Mouse (Mus musculus): Measurements from ENCODE around the gene Mns1. TPM values are rescaled to one million over a fixed set of nuclear protein-coding genes. Genes with fewer than 3 reads are reported as not detected.

Gene Mns1
- polyA plus RNA-seq, 1 experiment from 2014 or later, result 25.0 TPM

DNA sequence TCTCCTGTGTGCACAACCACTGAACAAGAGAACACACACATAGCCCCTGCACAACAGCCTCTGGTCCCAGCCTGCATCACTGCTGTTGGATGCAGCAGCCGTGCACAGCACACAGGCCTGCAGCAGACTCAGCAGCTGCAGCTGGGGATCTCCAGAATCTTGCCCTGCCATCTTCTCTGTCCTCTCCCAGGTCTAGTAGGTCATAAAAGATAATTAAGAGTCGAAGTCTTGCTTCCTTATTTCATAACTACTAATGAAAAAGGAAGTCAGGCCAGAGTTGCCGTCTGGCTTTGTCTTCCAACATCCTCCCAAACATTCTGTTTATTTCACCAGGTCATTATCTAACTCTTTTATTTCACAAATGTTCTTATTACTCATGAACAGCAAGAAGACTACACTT is 23.0 kb downstream of the Mns1 start:
- Histone ChIP-seq H3K27ac (no peak overlapping the region), H3K4me1 (no peaks in the 10 kb centered on the region), H3K4me2 (replicated peaks) (no peak overlapping the region), H3K4me3 (no peak overlapping the region), H3K27me3 (no peaks in the 10 kb centered on the region), H3K9me3 (no peaks in the 10 kb centered on the region), H3K36me3 (peaks cover 36% of the 10 kb centered on the region), H3K9ac (no peak overlapping the region)
- ATAC-seq (ENCODE audit: low FRiP score, low read depth), result no peak
- 69% methylated on average over 3 of the region's 3 CpGs for WGBS

DNA sequence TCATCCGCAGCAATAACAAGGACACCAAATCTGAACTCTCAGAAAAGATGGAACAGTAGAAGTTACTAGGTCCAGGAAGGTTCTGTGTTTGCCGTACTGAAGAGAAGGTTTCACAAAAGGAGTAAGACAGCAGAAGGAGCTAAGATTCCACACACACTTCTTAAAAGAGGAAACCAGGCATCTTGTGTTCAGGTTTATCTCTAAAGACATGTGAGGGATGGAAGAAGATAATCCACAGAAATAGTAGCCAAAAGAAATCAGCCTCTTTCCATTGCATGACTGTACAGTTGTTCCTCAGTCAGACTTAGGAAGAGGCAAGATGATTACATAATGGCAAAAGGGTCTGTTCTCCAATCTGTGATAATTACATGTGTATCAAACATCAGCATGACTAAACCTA is 24.6 kb downstream of the Mns1 start:
- H3K4me1 ChIP-seq, result no peaks in the 10 kb centered on the region
- WGBS, result 94% methylated on average over 2 of the region's 2 CpGs
- H3K9me3 ChIP-seq, result no peaks in the 10 kb centered on the region
- ATAC-seq (ENCODE audit: low FRiP score, low read depth), result no peak
- H3K4me2 ChIP-seq (replicated peaks), result no peak overlapping the region
- no peaks in the 10 kb centered on the region for H3K27me3 ChIP-seq
- H3K27ac ChIP-seq, result no peak overlapping the region
- H3K4me3 ChIP-seq, result no peak overlapping the region
- peaks cover 27% of the 10 kb centered on the region for H3K36me3 ChIP-seq
- no peak overlapping the region for H3K9ac ChIP-seq

GRCm38 (mm10) chr9:72464806-72465205 is 27.0 kb downstream of the Mns1 start:
- Histone ChIP-seq H3K4me2 (replicated peaks) (no peak overlapping the region), H3K27me3 (no peaks in the 10 kb centered on the region), H3K4me1 (no peaks in the 10 kb centered on the region), H3K36me3 (peaks cover 26% of the 10 kb centered on the region), H3K9me3 (no peaks in the 10 kb centered on the region), H3K4me3 (no peak overlapping the region), H3K9ac (no peak overlapping the region), H3K27ac (no peak overlapping the region)
- WGBS, result 87% methylated on average over 1 of the region's 1 CpGs
- no peak for ATAC-seq (ENCODE audit: low FRiP score, low read depth)

DNA sequence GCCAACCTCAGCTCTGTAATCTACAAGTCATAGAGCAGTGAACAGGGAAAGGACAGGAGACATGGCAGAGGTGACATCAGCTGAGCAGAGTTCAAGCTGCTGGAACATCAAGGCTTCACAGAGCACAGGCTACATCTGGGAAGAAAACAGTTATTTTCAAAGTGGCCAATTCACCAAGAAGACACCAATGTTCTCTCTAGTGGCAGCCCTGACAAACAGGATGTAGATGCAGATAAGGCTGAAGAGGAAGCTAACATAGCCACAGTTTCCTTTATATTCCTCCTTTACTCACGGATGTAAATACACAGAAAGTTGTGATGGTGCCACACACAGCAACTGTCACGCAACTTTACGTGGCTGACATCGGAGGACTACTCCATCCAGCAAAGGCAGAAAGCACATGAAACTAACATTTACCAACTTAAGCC is 28.0 kb downstream of the Mns1 start:
- ATAC-seq (ENCODE audit: low FRiP score, low read depth), result no peak
- H3K9ac ChIP-seq, result no peak overlapping the region
- no peak overlapping the region for H3K27ac ChIP-seq
- no peak overlapping the region for H3K4me2 ChIP-seq (replicated peaks)
- no peaks in the 10 kb centered on the region for H3K27me3 ChIP-seq
- H3K4me1 ChIP-seq, result no peaks in the 10 kb centered on the region
- H3K4me3 ChIP-seq, result no peak overlapping the region
- H3K36me3 ChIP-seq, result peaks cover 17% of the 10 kb centered on the region
- no peaks in the 10 kb centered on the region for H3K9me3 ChIP-seq
- 88% methylated on average over 4 of the region's 4 CpGs for WGBS

DNA sequence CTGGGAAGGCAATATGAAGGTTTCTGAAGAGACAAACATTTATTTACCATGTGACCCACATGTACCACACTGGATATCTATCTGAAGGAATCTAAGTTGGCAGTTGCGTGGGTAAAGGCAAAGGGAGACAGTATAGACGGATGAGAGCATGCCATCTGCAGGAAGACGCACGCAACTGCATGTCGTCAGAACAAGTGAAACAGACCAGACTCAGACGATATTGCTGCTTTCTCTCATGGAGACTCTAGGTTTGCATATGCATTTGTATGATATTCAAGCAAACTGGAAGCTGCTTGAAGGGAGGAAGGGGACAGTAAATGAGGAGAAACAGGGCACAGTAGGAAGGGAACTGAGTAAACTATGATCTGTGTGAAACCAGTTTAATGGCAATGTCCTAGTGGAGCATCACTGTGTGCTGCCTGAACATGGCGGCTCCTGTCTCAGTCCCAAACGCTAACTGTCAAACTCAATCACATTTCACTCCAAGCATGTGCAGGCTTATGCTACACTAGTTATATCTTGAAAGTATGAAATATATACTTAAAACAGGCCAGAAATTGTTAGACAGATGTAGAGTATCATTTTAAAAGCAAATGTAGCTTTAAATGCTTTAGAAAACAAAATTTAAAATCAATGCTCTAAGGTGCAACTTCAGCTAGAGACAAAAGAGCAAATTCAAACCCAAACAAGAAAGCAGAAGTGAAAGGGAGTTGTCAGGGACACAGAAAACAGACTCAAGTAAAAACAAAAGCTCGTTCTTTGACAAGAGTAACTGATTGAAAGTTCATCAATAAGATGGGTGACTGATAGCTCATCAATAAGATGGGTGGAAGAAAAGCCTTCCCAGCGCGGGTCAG is 30.0 kb downstream of the Mns1 start:
- H3K36me3 ChIP-seq, result peaks cover 24% of the 10 kb centered on the region
- H3K27ac ChIP-seq, result no peak overlapping the region
- no peak for ATAC-seq (ENCODE audit: low FRiP score, low read depth)
- H3K4me2 ChIP-seq (replicated peaks), result no peak overlapping the region
- no peaks in the 10 kb centered on the region for H3K4me1 ChIP-seq
- WGBS, result 69% methylated on average over 11 of the region's 11 CpGs
- no peak overlapping the region for H3K9ac ChIP-seq
- H3K9me3 ChIP-seq, result no peaks in the 10 kb centered on the region
- no peak overlapping the region for H3K4me3 ChIP-seq
- H3K27me3 ChIP-seq, result no peaks in the 10 kb centered on the region

- no peak for ATAC-seq (ENCODE audit: low FRiP score, low read depth)
- no peak overlapping the region for H3K9ac ChIP-seq
- 92% methylated on average over 10 of the region's 10 CpGs for WGBS
These were observed 30.8 kb downstream of the Mns1 start for GRCm38 (mm10) chr9:72468616-72469015.

DNA sequence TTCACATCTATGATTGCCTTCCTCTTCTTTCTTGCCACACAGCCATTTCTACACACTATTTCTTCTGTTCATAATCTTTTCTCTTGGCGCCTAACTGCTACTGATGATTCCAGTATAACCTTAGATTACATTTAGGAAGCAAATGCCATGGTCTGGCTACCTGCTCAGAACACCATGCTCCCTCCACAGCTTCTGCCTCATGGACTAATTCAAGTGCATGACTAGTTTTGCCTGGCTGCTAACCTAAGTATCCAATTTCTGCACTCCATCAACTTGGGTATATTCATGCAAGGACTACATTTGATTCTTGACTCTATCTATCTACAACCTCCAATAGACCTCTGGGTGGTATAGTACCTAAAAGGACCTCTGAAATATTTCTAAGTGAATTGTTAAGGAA is 32.0 kb downstream of the Mns1 start:
- no peak overlapping the region for H3K4me2 ChIP-seq (replicated peaks)
- H3K4me1 ChIP-seq, result peaks cover 6% of the 10 kb centered on the region
- no peak for ATAC-seq (ENCODE audit: low FRiP score, low read depth)
- 91% methylated on average over 1 of the region's 1 CpGs for WGBS
- H3K4me3 ChIP-seq, result no peak overlapping the region
- H3K36me3 ChIP-seq, result peaks cover 29% of the 10 kb centered on the region
- no peaks in the 10 kb centered on the region for H3K9me3 ChIP-seq
- H3K27me3 ChIP-seq, result no peaks in the 10 kb centered on the region
- no peak overlapping the region for H3K9ac ChIP-seq
- no peak overlapping the region for H3K27ac ChIP-seq

More at GRCm38 (mm10) chr9:72468616-72469015, 30.8 kb downstream of the Mns1 start:
- no peak overlapping the region for H3K4me3 ChIP-seq
- no peaks in the 10 kb centered on the region for H3K27me3 ChIP-seq
- no peaks in the 10 kb centered on the region for H3K9me3 ChIP-seq
- no peaks in the 10 kb centered on the region for H3K4me1 ChIP-seq
- H3K27ac ChIP-seq, result no peak overlapping the region
- peaks cover 27% of the 10 kb centered on the region for H3K36me3 ChIP-seq
- H3K4me2 ChIP-seq (replicated peaks), result no peak overlapping the region

GRCm38 (mm10) chr9:72475511-72475910 is 37.7 kb downstream of the Mns1 start:
- Histone ChIP-seq H3K9me3 (no peaks in the 10 kb centered on the region), H3K4me3 (no peak overlapping the region), H3K27ac (no peak overlapping the region), H3K36me3 (peaks cover 43% of the 10 kb centered on the region), H3K4me1 (peaks cover 7% of the 10 kb centered on the region), H3K4me2 (replicated peaks) (no peak overlapping the region), H3K27me3 (no peaks in the 10 kb centered on the region), H3K9ac (no peak overlapping the region)
- ATAC-seq (ENCODE audit: low FRiP score, low read depth), result no peak
- 47% methylated on average over 9 of the region's 9 CpGs for WGBS

DNA sequence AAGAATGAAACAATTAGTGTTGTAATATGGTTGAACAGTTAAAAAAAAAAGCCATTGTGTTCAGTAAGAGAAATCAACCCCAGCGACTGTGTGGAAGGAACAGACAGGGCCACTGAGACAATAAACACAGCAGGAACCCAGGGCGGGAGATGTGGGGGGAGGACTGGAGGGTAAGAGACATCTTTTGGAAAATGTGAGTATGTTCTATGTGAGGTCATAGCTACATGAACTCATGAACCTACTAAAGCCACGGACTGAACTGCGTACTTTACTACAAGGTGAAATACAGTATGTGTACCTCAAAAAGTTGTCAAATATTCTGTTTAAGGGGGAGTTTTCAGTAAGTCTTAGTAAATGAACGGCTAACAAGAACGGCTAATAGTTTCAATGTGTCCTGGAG is 39.5 kb downstream of the Mns1 start:
- Histone ChIP-seq H3K4me2 (replicated peaks) (no peak overlapping the region), H3K36me3 (peaks cover 49% of the 10 kb centered on the region), H3K4me3 (no peak overlapping the region), H3K27me3 (no peaks in the 10 kb centered on the region), H3K27ac (no peak overlapping the region), H3K9me3 (no peaks in the 10 kb centered on the region), H3K9ac (no peak overlapping the region), H3K4me1 (peaks cover 7% of the 10 kb centered on the region)
- no peak for ATAC-seq (ENCODE audit: low FRiP score, low read depth)
- 41% methylated on average over 6 of the region's 6 CpGs for WGBS

DNA sequence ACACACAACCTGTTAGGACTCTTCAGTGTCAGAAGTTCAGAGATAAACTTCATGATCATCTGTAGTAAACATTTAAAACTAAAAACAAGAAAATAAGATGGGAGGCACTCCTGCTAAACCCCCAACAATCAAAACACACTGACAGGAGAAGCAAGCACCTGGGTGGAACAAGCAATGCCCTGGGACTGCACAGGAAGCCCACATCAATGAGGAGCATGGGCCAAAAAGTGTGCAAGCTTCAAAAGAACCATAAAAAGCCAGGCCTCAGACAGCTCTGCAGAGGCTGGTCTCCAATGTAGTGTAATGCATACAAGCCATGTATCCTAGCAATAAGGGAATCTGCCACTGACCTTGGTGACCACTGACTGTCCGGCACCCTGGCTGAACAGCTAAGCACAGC is 41.5 kb downstream of the Mns1 start:
- Histone ChIP-seq H3K4me3 (no peak overlapping the region), H3K4me2 (replicated peaks) (no peak overlapping the region), H3K9me3 (no peaks in the 10 kb centered on the region), H3K36me3 (peaks cover 42% of the 10 kb centered on the region), H3K27me3 (no peaks in the 10 kb centered on the region), H3K27ac (no peak overlapping the region), H3K9ac (no peak overlapping the region), H3K4me1 (peaks cover 7% of the 10 kb centered on the region)
- no peak for ATAC-seq (ENCODE audit: low FRiP score, low read depth)
- 82% methylated on average over 1 of the region's 1 CpGs for WGBS

GRCm38 (mm10) chr9:72488523-72488922 is 50.7 kb downstream of the Mns1 start:
- Histone ChIP-seq H3K27me3 (no peaks in the 10 kb centered on the region), H3K27ac (no peak overlapping the region), H3K36me3 (peaks cover 24% of the 10 kb centered on the region), H3K9ac (no peak overlapping the region), H3K9me3 (no peaks in the 10 kb centered on the region), H3K4me1 (peaks cover 5% of the 10 kb centered on the region; the same call in 1 of the 2 replicates), H3K4me2 (replicated peaks) (no peak overlapping the region), H3K4me3 (no peak overlapping the region)
- no peak for ATAC-seq (ENCODE audit: low FRiP score, low read depth)

DNA sequence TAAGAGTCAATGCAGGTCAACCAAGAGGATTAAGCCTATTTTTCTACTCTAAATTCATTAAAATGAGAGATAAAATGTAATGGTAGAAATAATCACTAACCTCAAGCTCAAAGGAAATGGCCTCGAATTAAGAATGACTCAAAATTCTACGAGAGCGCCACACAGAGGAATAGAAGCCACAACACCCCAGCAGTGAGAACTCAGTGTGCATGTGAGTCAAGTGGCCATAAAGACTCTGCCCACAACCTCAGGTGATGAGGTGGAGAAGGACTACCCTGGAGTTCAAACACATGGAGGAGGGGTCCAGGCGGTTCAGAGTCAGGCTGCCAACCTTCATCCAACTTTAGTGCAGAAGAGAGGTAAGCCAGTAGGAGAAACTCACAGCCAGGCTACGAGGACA is 51.3 kb downstream of the Mns1 start:
- WGBS, result 87% methylated on average over 5 of the region's 5 CpGs
- no peak for ATAC-seq (ENCODE audit: low FRiP score, low read depth)

More for the DNA sequence above, 51.3 kb downstream of the Mns1 start:
- H3K27ac ChIP-seq, result no peak overlapping the region
- no peak overlapping the region for H3K4me2 ChIP-seq (replicated peaks)
- no peak overlapping the region for H3K9ac ChIP-seq
- H3K27me3 ChIP-seq, result no peaks in the 10 kb centered on the region
- H3K4me1 ChIP-seq, result peaks cover 5% of the 10 kb centered on the region; the same call in 1 of the 2 replicates
- H3K9me3 ChIP-seq, result no peaks in the 10 kb centered on the region
- peaks cover 20% of the 10 kb centered on the region for H3K36me3 ChIP-seq
- H3K4me3 ChIP-seq, result no peak overlapping the region

All from limb, embryonic 13.5 days (tissue).